Mouse (Mus musculus) midbrain, embryonic 13.5 days (tissue): Measurements from ENCODE around the gene Rnf144a. TPM values are rescaled to one million over a fixed set of nuclear protein-coding genes. Genes with fewer than 3 reads are reported as not detected.
"Not testable (repeated sequence)": the region's sequence is repeated elsewhere in the genome, so short reads cannot be mapped to it uniquely, and the experiment has no call there.

ENCODE experiments used
- ATAC-seq: fragments of 200-750 bp; cut with Nextera tagmentation; 2 replicates; pipeline ENCODE4 v1.8.0; 2017; ENCODE audit warnings: mild to moderate bottlenecking, moderate TSS enrichment, moderate library complexity
- H3K27ac ChIP-seq: fragments of 300-500 bp; sonication (generic); 2 replicates; pipeline ENCODE4 v1.5.1; 2015; ENCODE audit warnings: inconsistent platforms, mild to moderate bottlenecking, moderate library complexity
- H3K27me3 ChIP-seq: fragments of 300-500 bp; sonication (generic); 2 replicates; pipeline ENCODE4 v1.6.1; 2015; ENCODE audit warnings: mild to moderate bottlenecking, inconsistent platforms
- H3K36me3 ChIP-seq: fragments of 300-500 bp; sonication (generic); 2 replicates; pipeline ENCODE4 v1.6.1; 2015; ENCODE audit warnings: mild to moderate bottlenecking, inconsistent platforms
- H3K4me1 ChIP-seq: fragments of 300-500 bp; sonication (generic); replicated peaks from 2 replicates; pipeline ENCODE4 v1.6.1; 2015; ENCODE audit warnings: inconsistent platforms
- H3K4me2 ChIP-seq: fragments of 300-500 bp; sonication (generic); replicated peaks from 2 replicates; pipeline ENCODE4 v1.6.1; 2015; ENCODE audit warnings: moderate library complexity, mild to moderate bottlenecking, inconsistent platforms
- H3K4me3 ChIP-seq: fragments of 300-500 bp; sonication (generic); replicated peaks from 2 replicates; pipeline ENCODE4 v1.5.1; 2015; ENCODE audit warnings: mild to moderate bottlenecking, inconsistent platforms
- H3K9ac ChIP-seq: fragments of 300-500 bp; sonication (generic); replicated peaks from 2 replicates; pipeline ENCODE4 v1.6.1; 2015; ENCODE audit warnings: mild to moderate bottlenecking, inconsistent platforms
- H3K9me3 ChIP-seq: fragments of 300-500 bp; sonication (generic); 2 replicates; pipeline ENCODE4 v1.6.1; 2016; ENCODE audit warnings: mild to moderate bottlenecking, inconsistent platforms
- WGBS: fragments of 180-500 bp; shearing (Covaris S2); methylation state at CpG from one replicate; pipeline ENCODE4 v1.1.7; 2015; 5-methylcytosine and 5-hydroxymethylcytosine counted together
- polyA plus RNA-seq: library from polyadenylated mRNA; unstranded; fragments of >200 nt; fragmentation: Nextera tagmentation; extraction: Ambion mirVana; gene quantifications from 2 replicates; pipeline ENCODE4 v1.2.1, GENCODE M21; 2015

Gene Rnf144a
- polyA plus RNA-seq, 1 experiment from 2014 or later = 29.0 TPM

GRCm38 (mm10) chr12:26436334-26436733 lies 21.3 kb upstream of the Rnf144a start:
- WGBS = 93% methylated on average over 4 of the region's 4 CpGs
- Histone ChIP-seq H3K4me2 (no peak overlapping the region), H3K9me3 (0 out of 2 replicates have a peak, but pooled peaks cover 5% of the 10 kb centered on the region), H3K9ac (no peak overlapping the region), H3K27me3 (no peaks in the 10 kb centered on the region), H3K36me3 (no peaks in the 10 kb centered on the region), H3K4me1 (no peaks in the 10 kb centered on the region), H3K4me3 (no peak overlapping the region), H3K27ac (no peak overlapping the region)
- no peak for ATAC-seq

GRCm38 (mm10) chr12:26428771-26429170 lies 13.7 kb upstream of the Rnf144a start:
- H3K36me3 ChIP-seq, H3K9ac ChIP-seq, H3K4me1 ChIP-seq, H3K27me3 ChIP-seq, ATAC-seq, H3K27ac ChIP-seq, H3K4me3 ChIP-seq, H3K9me3 ChIP-seq, H3K4me2 ChIP-seq: not testable (repeated sequence)
- 94% methylated on average over 2 of the region's 2 CpGs for WGBS

GRCm38 (mm10) chr12:26424841-26425240 lies 9.8 kb upstream of the Rnf144a start:
- Histone ChIP-seq H3K9me3 (no peaks in the 10 kb centered on the region), H3K36me3 (no peaks in the 10 kb centered on the region), H3K27me3 (no peaks in the 10 kb centered on the region), H3K4me1 (no peaks in the 10 kb centered on the region), H3K4me2 (no peak overlapping the region), H3K27ac (no peak overlapping the region), H3K4me3 (no peak overlapping the region), H3K9ac (no peak overlapping the region)
- WGBS = 90% methylated on average over 2 of the region's 2 CpGs
- no peak for ATAC-seq

- Histone ChIP-seq H3K27me3 (no peaks in the 10 kb centered on the region), H3K4me2 (no peak overlapping the region), H3K4me3 (no peak overlapping the region), H3K27ac (no peak overlapping the region), H3K4me1 (peaks cover 9% of the 10 kb centered on the region), H3K36me3 (no peaks in the 10 kb centered on the region), H3K9me3 (no peaks in the 10 kb centered on the region), H3K9ac (no peak overlapping the region)
- WGBS = 84% methylated on average over 4 of the region's 4 CpGs
- ATAC-seq = no peak
These were observed 3.3 kb upstream of the Rnf144a start for GRCm38 (mm10) chr12:26418322-26418721.

GRCm38 (mm10) chr12:26416636-26417295 lies 1.7 kb upstream of the Rnf144a start:
- H3K9me3 ChIP-seq = no peaks in the 10 kb centered on the region
- no peaks in the 10 kb centered on the region for H3K27me3 ChIP-seq
- H3K4me1 ChIP-seq = peaks cover 25% of the 10 kb centered on the region
- no peak overlapping the region for H3K27ac ChIP-seq
- no peak for ATAC-seq
- no peaks in the 10 kb centered on the region for H3K36me3 ChIP-seq
- H3K4me3 ChIP-seq = no peak overlapping the region
- H3K4me2 ChIP-seq = no peak overlapping the region
- no peak overlapping the region for H3K9ac ChIP-seq
- 71% methylated on average over 7 of the region's 7 CpGs for WGBS

- peak; percentile 89 for ATAC-seq
- WGBS = under 1% methylated on average over 63 of the region's 64 CpGs
- H3K36me3 ChIP-seq = no peaks in the 10 kb centered on the region
- peak overlapping the region; percentile 96 for H3K9ac ChIP-seq
- peak overlapping the region; percentile 89 for H3K4me2 ChIP-seq
- H3K4me3 ChIP-seq = peak overlapping the region; percentile 87
- no peaks in the 10 kb centered on the region for H3K27me3 ChIP-seq
- peak overlapping the region; percentile 84 for H3K27ac ChIP-seq
- H3K9me3 ChIP-seq = no peaks in the 10 kb centered on the region
- H3K4me1 ChIP-seq = peaks cover 35% of the 10 kb centered on the region
These were observed 477 bp downstream of the Rnf144a start for GRCm38 (mm10) chr12:26414451-26415103.

- peaks cover 40% of the 10 kb centered on the region for H3K4me1 ChIP-seq
- ATAC-seq = peak; percentile 4; the same call in 1 of the 2 replicates
These were observed 1.1 kb downstream of the Rnf144a start for GRCm38 (mm10) chr12:26413961-26414411.

GRCm38 (mm10) chr12:26412802-26413201 lies 2.3 kb downstream of the Rnf144a start:
- peaks cover 15% of the 10 kb centered on the region for H3K36me3 ChIP-seq
- H3K4me3 ChIP-seq = peak overlapping the region; percentile 87
- 77% methylated on average over 6 of the region's 6 CpGs for WGBS
- peak overlapping the region; percentile 89 for H3K4me2 ChIP-seq
- no peaks in the 10 kb centered on the region for H3K9me3 ChIP-seq
- H3K27ac ChIP-seq = no peak overlapping the region
- ATAC-seq = no peak
- peaks cover 45% of the 10 kb centered on the region for H3K4me1 ChIP-seq
- no peaks in the 10 kb centered on the region for H3K27me3 ChIP-seq
- H3K9ac ChIP-seq = no peak overlapping the region

More at GRCm38 (mm10) chr12:26413961-26414411, 1.1 kb downstream of the Rnf144a start:
- Histone ChIP-seq H3K27me3 (no peaks in the 10 kb centered on the region), H3K9ac (peak overlapping the region; percentile 96), H3K4me3 (peak overlapping the region; percentile 87), H3K36me3 (0 out of 2 replicates have a peak, but pooled peaks cover 4% of the 10 kb centered on the region), H3K9me3 (no peaks in the 10 kb centered on the region), H3K27ac (no peak overlapping the region; the same call in 1 of the 2 replicates), H3K4me2 (peak overlapping the region; percentile 89)
- 7% methylated on average over 8 of the region's 8 CpGs for WGBS

- Histone ChIP-seq H3K9ac (no peak overlapping the region), H3K27me3 (no peaks in the 10 kb centered on the region), H3K9me3 (no peaks in the 10 kb centered on the region), H3K4me2 (peak overlapping the region; percentile 89), H3K4me3 (0 out of 2 replicates have a peak overlapping the region, but pooled peaks have one; percentile 87), H3K36me3 (peaks cover 15% of the 10 kb centered on the region), H3K27ac (no peak overlapping the region), H3K4me1 (peaks cover 45% of the 10 kb centered on the region)
- no peak for ATAC-seq
- WGBS = 71% methylated on average over 10 of the region's 10 CpGs
These were observed 3.1 kb downstream of the Rnf144a start for GRCm38 (mm10) chr12:26411841-26412450.

GRCm38 (mm10) chr12:26410443-26410842 lies 4.6 kb downstream of the Rnf144a start:
- WGBS = 98% methylated on average over 3 of the region's 3 CpGs
- peaks cover 53% of the 10 kb centered on the region for H3K4me1 ChIP-seq
- no peak overlapping the region for H3K4me2 ChIP-seq
- no peak for ATAC-seq
- H3K27me3 ChIP-seq = no peaks in the 10 kb centered on the region
- H3K27ac ChIP-seq = no peak overlapping the region
- no peak overlapping the region for H3K4me3 ChIP-seq
- H3K9me3 ChIP-seq = no peaks in the 10 kb centered on the region
- H3K36me3 ChIP-seq = peaks cover 15% of the 10 kb centered on the region
- no peak overlapping the region for H3K9ac ChIP-seq

GRCm38 (mm10) chr12:26408707-26409106 lies 6.3 kb downstream of the Rnf144a start:
- H3K9me3 ChIP-seq = no peaks in the 10 kb centered on the region
- H3K27ac ChIP-seq = no peak overlapping the region
- H3K4me1 ChIP-seq = peaks cover 52% of the 10 kb centered on the region
- no peak overlapping the region for H3K9ac ChIP-seq
- ATAC-seq = no peak
- no peak overlapping the region for H3K4me2 ChIP-seq
- peaks cover 28% of the 10 kb centered on the region for H3K36me3 ChIP-seq
- WGBS = 70% methylated on average over 9 of the region's 9 CpGs
- no peaks in the 10 kb centered on the region for H3K27me3 ChIP-seq
- H3K4me3 ChIP-seq = no peak overlapping the region
